Mouse (Mus musculus) kidney, adult 9 months (tissue): ENCODE measurements at regions not wholly inside any gene's neighbourhood (a gene's known extent, or its start where the extent isn't known, plus 50 kb on each side); places are given as distances from the start of the nearest gene placed in this dataset.

ENCODE experiments used
- DNase-seq: peaks from one replicate; pipeline ENCODE4 v3.0.0; 2022

DNA sequence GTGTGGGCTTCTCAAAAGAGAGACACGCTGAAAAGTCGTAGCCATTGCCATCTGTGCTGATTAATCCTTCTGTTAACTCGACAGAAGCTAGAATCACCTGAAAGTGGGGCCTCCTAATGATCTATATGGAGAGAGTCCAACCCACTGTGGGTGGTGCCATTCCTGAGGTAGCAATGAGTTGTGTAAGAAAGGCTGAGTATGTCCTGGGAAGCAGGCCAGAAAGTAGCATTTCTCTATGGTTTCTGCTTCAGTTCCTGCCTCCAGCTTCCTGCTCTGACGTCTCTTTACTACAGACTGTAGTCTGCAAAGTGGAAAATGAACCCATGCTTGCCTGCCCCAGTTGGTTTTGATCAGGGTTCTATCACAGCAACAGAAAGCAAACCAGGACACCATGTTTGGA lies 380.8 kb upstream of the Camk1g start:
- no peak for DNase-seq

DNA sequence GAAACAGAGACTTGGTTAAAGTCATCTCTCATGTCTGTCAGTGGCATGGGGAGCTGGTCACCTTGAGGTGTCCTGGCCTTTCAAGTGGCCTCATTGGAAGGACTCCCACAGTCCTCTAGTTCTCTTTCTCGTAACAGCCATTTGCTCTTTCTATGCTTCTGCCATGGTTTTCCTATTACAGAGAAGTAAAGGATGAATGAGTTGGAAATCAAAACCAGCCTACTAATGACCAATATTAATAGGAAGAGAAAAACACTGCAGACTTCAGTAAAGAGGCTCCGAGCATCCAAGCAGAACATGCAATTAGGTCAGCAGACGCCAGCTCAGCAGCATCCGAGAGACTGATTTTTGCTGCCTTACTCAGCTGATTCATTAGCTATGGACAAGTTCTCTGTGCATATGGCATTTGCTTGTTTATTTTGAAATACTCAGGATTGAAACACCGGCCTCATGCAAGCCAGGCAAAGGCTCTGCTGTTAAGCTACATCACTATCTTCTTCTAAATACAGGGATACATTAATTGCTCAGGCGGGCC lies 377.4 kb upstream of the Camk1g start:
- no peak for DNase-seq

GRCm38 (mm10) chr1:193742688-193743087 lies 372.6 kb upstream of the Camk1g start:
- DNase-seq = no peak

GRCm38 (mm10) chr1:193738821-193739220 lies 368.7 kb upstream of the Camk1g start:
- DNase-seq = no peak

DNA sequence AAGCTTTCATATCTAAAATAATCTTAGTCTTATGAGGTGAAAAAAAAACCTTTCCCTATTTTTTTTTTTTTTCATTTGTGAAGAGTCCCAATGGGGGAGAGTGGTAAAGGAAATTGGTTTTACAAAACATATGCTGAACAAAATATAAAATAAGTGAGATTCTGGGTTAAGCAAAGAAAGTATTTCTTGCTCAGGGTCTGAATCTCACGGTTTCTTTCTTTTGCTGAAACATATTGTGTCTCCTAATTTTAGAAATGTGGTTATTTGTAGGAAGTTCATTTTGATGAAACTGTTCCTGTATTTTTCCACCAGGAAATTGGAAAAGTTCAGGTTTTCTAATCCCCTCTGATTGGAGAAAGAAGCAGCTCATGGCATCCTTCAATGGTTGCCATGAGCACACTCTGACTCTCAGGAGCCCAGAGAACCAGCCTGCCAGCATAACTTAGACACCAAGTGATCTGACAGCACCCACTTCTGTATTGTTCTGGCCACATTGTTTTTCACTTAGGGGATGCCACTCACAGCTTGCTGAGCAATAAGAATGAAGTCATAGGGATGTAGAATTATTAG lies 365.9 kb upstream of the Camk1g start:
- no peak for DNase-seq

DNA sequence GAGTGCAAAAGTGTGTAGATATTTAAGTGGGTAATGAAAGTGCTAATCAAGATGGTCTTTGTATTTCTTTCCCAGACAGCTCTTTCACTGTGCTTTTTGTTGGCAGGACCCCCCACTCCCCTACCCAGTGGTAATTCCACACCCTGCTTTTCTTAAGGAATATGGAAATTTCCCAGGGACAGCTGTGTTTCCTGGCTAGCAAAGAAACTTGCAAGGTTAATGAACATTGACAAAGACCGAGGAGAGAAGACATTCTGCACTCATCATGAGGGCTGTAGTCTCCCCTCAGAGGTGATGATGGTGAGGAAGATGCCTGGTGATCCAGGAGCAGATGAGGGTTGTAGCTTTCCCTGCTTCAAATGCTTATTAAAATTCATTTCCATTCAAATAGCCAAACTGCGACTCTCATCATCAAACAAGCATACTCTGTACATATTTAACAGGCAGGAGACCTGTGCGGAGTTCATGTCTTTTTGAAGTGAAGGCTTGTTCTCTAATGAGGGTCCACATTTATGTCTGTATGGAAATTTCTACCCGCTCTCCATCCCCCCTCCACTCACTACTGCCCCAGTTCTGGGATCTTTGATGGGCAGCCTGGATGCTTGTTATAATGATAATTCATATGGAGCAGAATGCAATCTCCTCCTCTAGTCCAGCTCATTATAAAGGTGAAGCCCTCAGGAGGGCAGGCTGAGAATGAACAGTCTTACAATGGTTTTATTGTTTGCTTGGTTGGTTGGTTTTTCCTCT lies 364.1 kb upstream of the Camk1g start:
- no peak for DNase-seq

- DNase-seq = no peak
Observed at GRCm38 (mm10) chr1:193733402-193733801, 363.3 kb upstream of the Camk1g start.

DNA sequence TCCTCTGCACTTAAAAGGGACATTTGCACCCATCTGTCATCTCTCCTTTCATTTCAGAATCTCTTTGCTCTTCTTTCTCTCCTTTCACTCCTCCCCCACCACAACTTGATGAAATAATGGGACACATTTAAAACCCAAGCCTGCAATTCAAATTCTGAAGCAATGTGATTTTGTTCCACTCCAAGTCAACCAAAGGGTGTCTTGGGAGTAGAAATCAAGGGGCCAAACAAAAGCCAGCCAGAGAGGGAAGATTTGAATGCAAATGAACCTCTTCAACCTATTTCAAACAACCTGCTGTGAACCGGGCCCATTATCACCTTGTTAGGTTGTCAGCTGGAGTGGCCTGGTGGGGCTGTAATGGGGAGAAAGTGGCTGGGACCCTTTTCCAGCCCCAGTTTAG lies 362.0 kb upstream of the Camk1g start:
- DNase-seq = no peak

- no peak for DNase-seq
Observed at GRCm38 (mm10) chr1:193721850-193722249, 351.8 kb upstream of the Camk1g start.

GRCm38 (mm10) chr1:193720420-193720851 lies 350.3 kb upstream of the Camk1g start:
- DNase-seq = no peak

DNA sequence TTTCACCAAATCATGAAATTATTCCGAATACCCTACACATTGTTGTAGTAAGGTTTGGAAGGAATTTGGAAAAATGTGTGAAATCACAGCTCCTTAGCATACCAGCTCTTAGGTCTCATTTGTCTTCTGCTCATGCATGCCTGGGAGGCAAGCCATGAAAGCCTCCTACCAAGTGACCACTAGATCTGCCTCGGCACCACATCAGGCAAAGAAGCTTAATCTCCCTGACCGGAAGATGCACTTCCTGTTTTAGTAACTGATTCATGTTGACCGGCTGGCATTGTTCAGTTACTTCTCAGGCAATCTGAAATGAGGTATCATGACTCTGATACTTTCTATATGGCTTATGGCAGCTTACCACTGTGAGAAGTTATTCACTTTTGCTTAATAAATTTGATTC lies 345.2 kb upstream of the Camk1g start:
- DNase-seq = no peak

DNA sequence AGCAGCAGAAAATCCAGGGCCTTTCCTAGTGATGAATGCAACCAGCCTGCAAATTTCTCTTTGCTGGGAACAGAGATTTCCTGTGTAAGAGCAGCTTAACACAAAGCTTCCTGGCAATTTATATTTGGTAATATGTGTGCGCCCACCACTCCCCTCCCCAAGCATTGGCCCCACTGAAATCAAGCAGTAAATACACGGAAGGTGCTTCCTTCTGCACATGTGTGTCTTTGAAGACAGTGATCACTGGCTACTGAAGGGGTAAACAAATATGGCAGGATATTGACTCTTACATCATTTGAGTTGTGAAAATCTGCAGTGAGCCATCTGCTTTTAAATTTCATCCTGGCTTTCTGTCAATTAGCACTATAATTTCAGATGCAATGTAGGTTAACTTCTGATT lies 344.5 kb upstream of the Camk1g start:
- no peak for DNase-seq

GRCm38 (mm10) chr1:193705205-193705604 lies 335.1 kb upstream of the Camk1g start:
- DNase-seq = peak; percentile 11

DNA sequence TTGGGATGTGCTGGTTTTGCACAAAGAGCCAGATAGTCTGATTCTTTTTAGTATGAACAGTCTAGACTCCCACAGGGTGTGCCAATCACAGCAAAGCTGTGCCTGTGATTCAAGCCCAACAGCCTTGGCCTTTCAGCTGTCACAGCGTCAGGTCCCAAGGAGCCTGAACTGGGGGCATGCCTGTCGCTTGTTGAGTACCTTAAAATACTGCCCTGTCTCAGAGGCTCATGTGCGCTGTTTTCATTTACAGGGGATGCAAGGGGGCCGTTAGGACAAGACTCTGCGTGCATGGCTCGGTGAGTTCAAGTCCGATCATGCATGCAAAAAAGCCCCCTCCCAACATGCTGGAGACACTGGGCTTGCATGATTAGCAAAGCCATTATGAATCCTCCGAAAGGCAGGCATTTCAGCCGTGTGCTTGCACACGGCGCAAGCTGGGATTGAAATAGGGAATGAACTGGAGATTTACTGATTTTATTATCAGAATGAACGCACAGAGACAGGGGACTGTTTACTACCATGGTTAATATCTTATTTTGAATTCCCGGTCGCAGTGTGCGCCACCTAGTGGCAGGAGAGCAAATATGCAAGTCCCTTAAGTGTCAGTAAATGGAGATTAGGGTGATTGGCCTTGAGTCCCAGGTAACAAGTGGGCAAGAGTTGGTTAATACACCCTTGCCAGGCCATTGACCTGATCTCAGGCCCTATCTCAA lies 332.8 kb upstream of the Camk1g start:
- DNase-seq = peak; percentile 23

- DNase-seq = no peak
Observed at GRCm38 (mm10) chr1:193700217-193700616, 330.1 kb upstream of the Camk1g start.

DNA sequence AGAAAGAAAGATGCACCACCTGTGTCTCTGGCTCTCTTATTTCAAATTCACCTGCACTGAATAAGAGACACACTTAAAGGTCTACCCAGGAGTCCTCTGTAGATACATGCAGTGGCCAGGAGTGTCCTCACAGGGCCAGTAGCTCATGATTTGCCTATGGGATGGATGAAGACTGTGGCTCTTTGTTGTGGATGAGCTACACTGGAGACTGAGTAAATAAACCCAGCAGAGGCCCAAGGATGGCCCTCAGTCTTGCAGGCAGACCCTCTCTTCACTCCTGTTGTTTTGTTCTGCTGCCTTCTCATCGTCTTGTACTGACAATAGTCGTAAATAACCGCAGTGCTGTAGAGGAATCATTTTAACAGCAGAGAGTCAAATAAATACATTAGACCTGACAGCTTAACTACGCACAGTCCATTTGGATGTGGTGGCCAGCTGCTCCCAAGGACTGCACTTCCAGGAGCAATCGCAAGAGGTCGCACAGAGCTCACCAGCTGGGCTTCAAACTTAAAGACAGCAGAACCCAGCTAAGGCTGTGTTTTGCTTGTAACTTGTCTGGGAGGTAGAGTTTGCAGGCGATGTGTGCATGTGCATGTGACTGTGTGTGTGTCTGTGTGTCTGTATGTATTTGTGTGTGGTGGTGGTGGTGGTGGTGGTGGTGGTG lies 328.6 kb upstream of the Camk1g start:
- DNase-seq = peak; percentile 74

DNA sequence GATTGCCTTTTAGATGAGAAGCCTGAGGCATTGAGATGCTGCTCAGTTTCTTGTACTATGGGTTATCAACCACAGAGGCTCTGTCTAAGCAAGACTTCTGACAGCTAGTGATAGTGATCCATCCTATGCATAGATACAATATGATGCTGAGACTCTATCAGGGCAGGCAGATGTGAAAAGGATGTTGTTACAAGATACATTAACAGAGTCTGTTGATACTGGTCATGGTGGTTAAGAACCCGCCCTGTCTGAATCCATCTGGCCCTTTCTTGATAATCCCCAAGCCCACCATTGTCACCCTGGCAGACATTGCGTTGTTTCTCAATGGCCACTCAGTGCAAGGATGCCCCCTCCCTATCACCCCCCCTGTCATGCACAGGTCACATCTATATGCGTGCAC lies 327.8 kb upstream of the Camk1g start:
- DNase-seq = no peak

DNA sequence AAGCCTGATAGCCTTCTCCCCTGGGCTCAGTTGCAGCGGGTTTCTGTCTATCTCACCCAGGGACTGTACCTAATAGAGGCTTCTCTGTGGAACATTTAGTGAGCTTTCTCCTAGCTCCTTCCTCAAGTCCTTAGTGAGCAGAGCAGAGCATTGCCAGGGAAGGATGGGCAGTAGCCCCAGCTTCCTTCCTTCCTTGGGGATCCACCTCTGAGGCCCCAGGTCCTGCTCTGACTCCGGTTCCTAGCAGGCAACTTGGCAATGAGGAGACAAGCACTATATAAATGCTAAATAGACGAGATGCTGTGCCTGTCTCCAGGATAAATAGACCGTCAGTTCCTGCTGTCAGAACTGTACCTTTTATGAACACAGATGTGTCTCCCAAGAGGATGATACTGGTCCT lies 326.9 kb upstream of the Camk1g start:
- DNase-seq = peak; percentile 32

GRCm38 (mm10) chr1:193692991-193693390 lies 322.9 kb upstream of the Camk1g start:
- peak; percentile 70 for DNase-seq

DNA sequence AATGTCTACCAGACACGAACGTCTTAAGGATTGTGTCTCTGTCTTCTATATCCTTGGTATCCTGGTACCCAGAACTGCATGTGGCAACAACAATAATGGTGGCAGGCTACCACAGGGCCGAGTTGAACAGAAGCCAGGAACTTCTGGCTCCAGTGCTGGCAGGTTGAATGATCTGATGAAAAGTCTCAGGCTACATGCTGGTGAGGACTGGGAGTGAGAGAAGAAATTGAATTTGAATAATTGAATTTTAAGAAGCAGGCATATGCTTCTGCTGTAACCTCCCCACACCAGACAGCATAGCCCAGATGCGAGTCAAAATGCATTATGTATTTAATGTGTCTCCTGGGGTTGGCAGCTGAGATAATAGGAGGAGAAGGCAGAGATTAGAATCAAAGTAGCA lies 319.5 kb upstream of the Camk1g start:
- no peak for DNase-seq

DNA sequence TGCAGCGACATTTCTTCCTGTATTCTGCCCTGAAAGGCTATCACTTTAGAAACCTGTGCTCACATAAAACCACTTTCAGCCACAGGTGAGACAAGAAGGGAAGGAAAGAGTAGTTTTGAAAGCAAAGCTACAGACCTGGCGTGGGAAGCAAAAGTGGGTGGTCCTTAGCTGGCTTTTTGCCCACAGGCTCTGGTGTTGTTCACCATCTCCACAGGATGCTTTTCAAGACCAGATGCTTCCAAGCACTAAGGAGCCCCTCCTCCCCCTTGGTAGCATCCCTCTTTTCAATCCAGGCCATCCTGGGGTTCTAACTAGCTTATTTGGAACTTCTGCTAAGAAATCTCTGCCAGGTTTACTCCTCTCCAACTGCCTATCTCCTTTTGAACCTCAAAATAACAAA lies 312.8 kb upstream of the Camk1g start:
- no peak for DNase-seq

- DNase-seq = no peak
Observed at GRCm38 (mm10) chr1:193678448-193678847, 308.4 kb upstream of the Camk1g start.

GRCm38 (mm10) chr1:193673236-193673830 lies 303.2 kb upstream of the Camk1g start:
- peak; percentile 61 for DNase-seq
